Mouse (Mus musculus) liver, embryonic 14.5 days (tissue): ENCODE data around the gene Fras1. TPM values are rescaled to one million over a fixed set of nuclear protein-coding genes. Genes with fewer than 3 reads are reported as not detected.

Source experiments
- ATAC-seq: fragments of 200-750 bp; cut with Nextera tagmentation; 2 replicates; pipeline ENCODE4 v1.8.0; 2017; ENCODE audit warnings: moderate number of reproducible peaks, mild to moderate bottlenecking, moderate library complexity; ENCODE audit not compliant: insufficient read depth
- DNase-seq, 3 experiments: peaks; one replicate each; pipeline ENCODE4 v3.0.0-alpha.2; 2012 to 2013; ENCODE audit warnings: low read depth in 3 of 3, low spot score in 3 of 3
- H3K27ac ChIP-seq: fragments of 300-500 bp; sonication (generic); 2 replicates; pipeline ENCODE4 v1.5.1; 2014; ENCODE audit warnings: moderate library complexity, mild to moderate bottlenecking, control low read depth, inconsistent platforms
- H3K27me3 ChIP-seq: fragments of 300-500 bp; sonication (generic); 2 replicates; pipeline ENCODE4 v1.6.1; 2014; ENCODE audit warnings: mild to moderate bottlenecking, low read length, moderate library complexity; ENCODE audit not compliant: control insufficient read depth, insufficient read depth
- H3K36me3 ChIP-seq: fragments of 300-500 bp; sonication (generic); replicated peaks from 2 replicates; pipeline ENCODE4 v1.6.1; 2014; ENCODE audit warnings: low read depth; ENCODE audit not compliant: control insufficient read depth, insufficient read depth
- H3K4me1 ChIP-seq, 2 experiments: fragments of 200-500 bp in 1 of 2; fragments of 300-500 bp in 1 of 2; sonication (generic) in 1 of 2; replicated peaks; 2 replicates each; pipeline ENCODE4 v1.6.1; 2012 to 2014; ENCODE audit warnings: antibody characterized with exemption in 1 of 2, inconsistent platforms in 1 of 2, low read length in 1 of 2; ENCODE audit not compliant: control insufficient read depth in 2 of 2, insufficient read depth in 2 of 2
- H3K4me2 ChIP-seq: fragments of 300-500 bp; sonication (generic); 2 replicates; pipeline ENCODE4 v1.6.1; 2014; ENCODE audit warnings: low read depth, mild to moderate bottlenecking, control low read depth, moderate library complexity
- H3K4me3 ChIP-seq, 2 experiments: fragments of 200-500 bp in 1 of 2; fragments of 300-500 bp in 1 of 2; sonication (generic) in 1 of 2; 2 replicates each; pipeline ENCODE4 v1.5.1; 2012 to 2014; ENCODE audit warnings: low read depth in 2 of 2, low read length in 2 of 2, mild to moderate bottlenecking in 2 of 2, control low read depth in 1 of 2, inconsistent platforms in 1 of 2, moderate library complexity in 1 of 2; ENCODE audit not compliant: insufficient read depth in 1 of 2
- H3K9ac ChIP-seq: fragments of 300-500 bp; sonication (generic); replicated peaks from 2 replicates; pipeline ENCODE4 v1.6.1; 2014; ENCODE audit warnings: mild to moderate bottlenecking, control low read depth, moderate library complexity
- H3K9me3 ChIP-seq: fragments of 300-500 bp; sonication (generic); 2 replicates; pipeline ENCODE4 v1.6.1; 2016; ENCODE audit warnings: low read length, mixed read lengths; ENCODE audit not compliant: control insufficient read depth
- CTCF ChIP-seq: IDR thresholded peaks from 2 replicates; pipeline ENCODE4 v1.5.1; 2016; ENCODE audit warnings: antibody characterized with exemption, low read depth, control low read depth
- EP300 ChIP-seq: IDR thresholded peaks from 2 replicates; pipeline ENCODE4 v1.6.1; 2016; ENCODE audit warnings: antibody characterized with exemption, low read depth
- WGBS: fragments of 180-500 bp; shearing (Covaris S2); extraction: QIAGEN DNeasy Blood & Tissue Kit; methylation state at CpG from one replicate; pipeline ENCODE4 v1.1.7; 2014; ENCODE audit not compliant: insufficient replicate concordance; 5-methylcytosine and 5-hydroxymethylcytosine counted together
- polyA plus RNA-seq, 2 experiments: library from polyadenylated mRNA; depleted of rRNA in 1 of 2; stranded (reverse) in 1 of 2; unstranded in 1 of 2; fragments of >200 nt; fragmentation: Nextera tagmentation in 1 of 2; extraction: Ambion mirVana in 1 of 2; gene quantifications; 2 replicates each; pipeline versions ENCODE4 v1.2.1 to v1.2.3; 2012 to 2014

Fras1 gene
- polyA plus RNA-seq, 2 experiments, result 0.46 to 1.1 TPM

DNA sequence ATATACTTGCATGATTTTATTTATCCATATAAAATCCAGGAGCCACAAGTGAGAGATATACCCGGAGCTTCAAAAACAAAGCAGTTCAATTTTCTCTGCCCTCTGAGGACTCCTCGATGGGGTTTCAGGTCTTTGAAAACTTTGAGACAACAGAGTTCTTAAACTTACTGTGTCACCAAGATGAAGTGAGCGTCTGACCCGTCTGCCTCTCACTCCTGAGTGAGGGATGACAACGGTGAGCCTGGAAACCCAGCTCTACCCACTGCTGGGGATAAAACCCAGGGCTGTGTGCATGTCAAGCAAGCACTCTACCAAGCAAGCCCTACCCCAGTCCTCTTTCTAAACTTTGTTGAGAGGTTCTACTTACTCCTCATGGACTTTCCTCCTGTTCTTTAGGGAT, 49.0 kb downstream of the Fras1 start:
- no peak for DNase-seq
- H3K27ac ChIP-seq, result no peak overlapping the region
- H3K4me2 ChIP-seq, result no peak overlapping the region
- H3K9ac ChIP-seq, result no peak overlapping the region
- 61% methylated on average over 5 of the region's 5 CpGs for WGBS
- H3K4me1 ChIP-seq, result no peaks in the 10 kb centered on the region
- H3K4me3 ChIP-seq, result no peak overlapping the region
- no peaks in the 10 kb centered on the region for H3K9me3 ChIP-seq
- TF ChIP-seq CTCF (no peak), EP300 (no peak)
- H3K27me3 ChIP-seq, result no peaks in the 10 kb centered on the region
- H3K36me3 ChIP-seq, result no peaks in the 10 kb centered on the region
- no peak for ATAC-seq

DNA sequence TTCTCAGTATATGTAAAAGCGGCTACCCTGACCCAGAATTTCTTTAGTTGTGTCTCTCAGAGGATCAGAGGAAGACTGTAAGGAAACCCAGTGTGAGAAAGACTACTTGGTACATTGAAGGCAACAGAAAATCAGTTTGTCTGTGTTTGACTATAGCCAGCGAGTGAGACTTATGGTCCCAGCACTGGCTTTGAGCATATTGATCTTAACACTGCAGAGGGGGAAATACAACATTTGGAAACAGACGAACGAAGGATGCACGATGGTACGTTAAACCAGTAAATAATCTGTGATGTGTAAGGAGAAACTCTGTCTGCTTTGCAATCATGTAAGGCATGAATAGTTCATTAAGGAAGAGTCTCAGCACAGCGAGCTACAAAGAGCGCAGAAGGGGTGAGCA, 51.6 kb downstream of the Fras1 start:
- no peak overlapping the region for H3K4me3 ChIP-seq
- H3K4me2 ChIP-seq, result no peak overlapping the region
- no peak for ATAC-seq
- no peak overlapping the region for H3K27ac ChIP-seq
- 78% methylated on average over 8 of the region's 8 CpGs for WGBS
- TF ChIP-seq EP300 (no peak), CTCF (no peak)
- no peak for DNase-seq
- H3K4me1 ChIP-seq, result no peaks in the 10 kb centered on the region
- H3K36me3 ChIP-seq, result no peaks in the 10 kb centered on the region
- H3K27me3 ChIP-seq, result no peaks in the 10 kb centered on the region
- no peaks in the 10 kb centered on the region for H3K9me3 ChIP-seq
- no peak overlapping the region for H3K9ac ChIP-seq

DNA sequence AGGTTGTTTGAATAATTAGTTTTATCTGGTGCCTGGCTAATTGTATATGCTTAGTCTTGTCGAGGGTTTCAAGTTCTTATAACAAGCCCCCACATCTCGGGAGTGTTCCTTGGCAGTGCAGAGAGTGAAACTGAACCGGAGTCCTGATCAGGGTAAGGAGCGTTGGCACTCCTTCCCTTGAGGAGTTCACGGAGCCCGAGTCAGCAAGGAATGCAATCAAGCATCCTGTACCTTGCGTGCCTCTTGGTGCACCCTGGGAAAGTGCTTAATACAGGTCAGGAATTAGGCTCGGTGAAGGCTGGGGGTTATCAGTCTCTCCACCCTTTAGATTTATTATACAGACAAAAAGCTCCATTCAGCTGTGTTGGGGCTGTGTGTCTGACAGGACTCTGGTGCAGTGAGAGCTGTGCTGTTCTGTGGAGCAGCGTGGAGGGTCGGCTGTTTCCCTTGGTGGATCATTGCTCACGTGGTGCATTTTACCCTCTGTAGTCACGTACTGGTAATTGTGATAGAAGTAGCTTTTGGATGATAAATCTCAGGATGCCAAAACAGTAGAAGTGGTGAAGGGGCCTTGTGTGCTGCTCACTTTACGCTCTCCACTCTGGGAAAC, 55.9 kb downstream of the Fras1 start:
- Histone ChIP-seq H3K4me2 (no peak overlapping the region), H3K9ac (no peak overlapping the region), H3K27me3 (no peaks in the 10 kb centered on the region), H3K36me3 (no peaks in the 10 kb centered on the region), H3K4me3 (no peak overlapping the region), H3K4me1 (no peaks in the 10 kb centered on the region), H3K27ac (no peak overlapping the region), H3K9me3 (no peaks in the 10 kb centered on the region)
- WGBS, result 68% methylated on average over 13 of the region's 13 CpGs
- TF ChIP-seq EP300 (no peak), CTCF (no peak)
- ATAC-seq (no peak), DNase-seq (no peak)

DNA sequence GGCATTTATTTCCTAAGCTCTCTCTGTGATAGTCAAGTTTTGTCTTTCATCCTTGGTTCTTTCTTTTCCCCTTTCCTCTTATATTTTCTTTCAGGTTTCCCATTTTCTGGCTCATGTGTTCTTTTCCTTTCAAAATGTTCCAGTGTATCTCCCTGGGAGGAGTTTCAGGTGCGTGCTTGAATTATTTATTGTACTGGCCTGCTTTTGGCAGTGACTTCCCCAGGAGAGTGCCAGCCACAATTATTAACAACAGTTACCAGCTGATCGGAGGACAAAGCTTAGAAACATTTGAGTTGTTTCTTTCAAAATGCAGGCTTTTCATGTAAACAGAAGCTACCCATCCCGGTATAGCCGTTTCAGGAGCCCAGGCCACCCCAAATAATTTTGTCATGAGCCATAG, 64.1 kb downstream of the Fras1 start:
- Histone ChIP-seq H3K27ac (no peak overlapping the region), H3K36me3 (no peaks in the 10 kb centered on the region), H3K4me2 (no peak overlapping the region), H3K9me3 (no peaks in the 10 kb centered on the region), H3K4me3 (no peak overlapping the region), H3K27me3 (no peaks in the 10 kb centered on the region), H3K9ac (no peak overlapping the region), H3K4me1 (no peaks in the 10 kb centered on the region)
- ATAC-seq, result no peak
- TF ChIP-seq EP300, result no peak
- no peak for TF ChIP-seq CTCF
- no peak for DNase-seq
- 78% methylated on average over 4 of the region's 4 CpGs for WGBS

- TF ChIP-seq CTCF (no peak), EP300 (no peak)
- 63% methylated on average over 4 of the region's 4 CpGs for WGBS
- H3K27me3 ChIP-seq, result no peaks in the 10 kb centered on the region
- H3K4me3 ChIP-seq, result no peak overlapping the region
- H3K9ac ChIP-seq, result no peak overlapping the region
- no peak for ATAC-seq
- H3K4me2 ChIP-seq, result no peak overlapping the region
- no peaks in the 10 kb centered on the region for H3K9me3 ChIP-seq
- no peak for DNase-seq
- no peaks in the 10 kb centered on the region for H3K4me1 ChIP-seq
- H3K27ac ChIP-seq, result no peak overlapping the region
- no peaks in the 10 kb centered on the region for H3K36me3 ChIP-seq
Measured at GRCm38 (mm10) chr5:96439811-96440210, 66.1 kb downstream of the Fras1 start.
